Mouse (Mus musculus) lung, adult 2 months (tissue): ENCODE measurements at regions not wholly inside any gene's neighbourhood (a gene's known extent, or its start where the extent isn't known, plus 50 kb on each side); places are given as distances from the start of the nearest gene placed in this dataset.
A peak's percentile ranks its signal among the peaks of the same experiment; 100 is the strongest.

Experiments
- DNase-seq: peaks from one replicate; pipeline ENCODE4 v3.0.0; 2022
- H3K4me1 ChIP-seq: fragments of 200-500 bp; 2 replicates; pipeline ENCODE4 v1.6.1; 2011; ENCODE audit warnings: low read length; ENCODE audit not compliant: control insufficient read depth, insufficient read depth
- H3K4me3 ChIP-seq: fragments of 200-500 bp; replicated peaks from 2 replicates; pipeline ENCODE3; 2011; ENCODE audit warnings: low read depth, mild to moderate bottlenecking, control low read depth, low read length; ENCODE audit errors: extremely low read depth
- CTCF ChIP-seq: fragments of 200-500 bp; IDR thresholded peaks from 2 replicates; pipeline ENCODE4 v1.5.1; 2011; ENCODE audit warnings: mild to moderate bottlenecking, low read length, control low read depth; ENCODE audit not compliant: insufficient read depth
- POLR2A ChIP-seq: fragments of 200-500 bp; IDR thresholded peaks from 2 replicates; pipeline ENCODE4 v1.6.1; 2011; ENCODE audit warnings: low read depth, mild to moderate bottlenecking, control low read depth, low read length, borderline replicate concordance; ENCODE audit errors: extremely low read depth
- WGBS: fragments of 180-500 bp; shearing (Covaris S2); methylation state at CpG from one replicate; pipeline ENCODE4 v1.1.7; 2018; 5-methylcytosine and 5-hydroxymethylcytosine counted together

GRCm38 (mm10) chr6:98575227-98575626 lies 232.7 kb upstream of the Gm765 start:
- no peak for DNase-seq
- 77% methylated on average over 1 of the region's 1 CpGs for WGBS

GRCm38 (mm10) chr6:98555702-98556101 lies 213.1 kb upstream of the Gm765 start:
- 80% methylated on average over 1 of the region's 1 CpGs for WGBS
- H3K4me1 ChIP-seq: no peaks in the 10 kb centered on the region
- no peak for TF ChIP-seq CTCF
- H3K4me3 ChIP-seq: no peak overlapping the region
- no peak for DNase-seq

More at GRCm38 (mm10) chr6:98575227-98575626, 232.7 kb upstream of the Gm765 start:
- TF ChIP-seq CTCF: no peak
- no peak for TF ChIP-seq POLR2A
- no peaks in the 10 kb centered on the region for H3K4me1 ChIP-seq
- no peak overlapping the region for H3K4me3 ChIP-seq

- DNase-seq: no peak
- no peak for TF ChIP-seq CTCF
- no peak for TF ChIP-seq POLR2A
- Histone ChIP-seq H3K4me3 (no peak overlapping the region), H3K4me1 (no peaks in the 10 kb centered on the region)
- WGBS: 56% methylated on average over 1 of the region's 1 CpGs
Measured at GRCm38 (mm10) chr6:98553922-98554321, 211.4 kb upstream of the Gm765 start.

- no peak for DNase-seq
- H3K4me1 ChIP-seq: no peaks in the 10 kb centered on the region
- H3K4me3 ChIP-seq: no peak overlapping the region
- 85% methylated on average over 3 of the region's 3 CpGs for WGBS
- no peak for TF ChIP-seq POLR2A
- TF ChIP-seq CTCF: no peak
Measured at GRCm38 (mm10) chr6:98551781-98552180, 209.2 kb upstream of the Gm765 start.

GRCm38 (mm10) chr6:98526882-98527440 lies 184.4 kb upstream of the Gm765 start:
- WGBS: 74% methylated on average over 15 of the region's 15 CpGs

GRCm38 (mm10) chr6:98525286-98525685 lies 182.7 kb upstream of the Gm765 start:
- DNase-seq: peak; percentile 39
- Histone ChIP-seq H3K4me3 (no peak overlapping the region), H3K4me1 (no peaks in the 10 kb centered on the region)
- TF ChIP-seq POLR2A: no peak
- TF ChIP-seq CTCF: peak; percentile 61
- 7% methylated on average over 6 of the region's 6 CpGs for WGBS

More at GRCm38 (mm10) chr6:98526882-98527440, 184.4 kb upstream of the Gm765 start:
- DNase-seq: no peak
- Histone ChIP-seq H3K4me3 (no peak overlapping the region), H3K4me1 (no peaks in the 10 kb centered on the region)
- TF ChIP-seq POLR2A: no peak

GRCm38 (mm10) chr6:98524659-98525058 lies 182.1 kb upstream of the Gm765 start:
- WGBS: 26% methylated on average over 2 of the region's 2 CpGs
- no peak for DNase-seq
- no peaks in the 10 kb centered on the region for H3K4me1 ChIP-seq
- H3K4me3 ChIP-seq: no peak overlapping the region
- TF ChIP-seq CTCF (no peak), POLR2A (no peak)

GRCm38 (mm10) chr6:98521526-98521925 lies 179.0 kb upstream of the Gm765 start:
- TF ChIP-seq CTCF (no peak), POLR2A (no peak)
- DNase-seq: no peak
- WGBS: 81% methylated on average over 10 of the region's 10 CpGs
- Histone ChIP-seq H3K4me3 (no peak overlapping the region), H3K4me1 (no peaks in the 10 kb centered on the region)

GRCm38 (mm10) chr6:98514826-98515225 lies 172.3 kb upstream of the Gm765 start:
- H3K4me3 ChIP-seq: no peak overlapping the region
- WGBS: 67% methylated on average over 3 of the region's 3 CpGs
- TF ChIP-seq POLR2A (no peak), CTCF (no peak)

GRCm38 (mm10) chr6:98514376-98514775 lies 171.8 kb upstream of the Gm765 start:
- WGBS: 41% methylated on average over 7 of the region's 7 CpGs
- H3K4me1 ChIP-seq: no peaks in the 10 kb centered on the region; the same call in none of the 2 replicates
- H3K4me3 ChIP-seq: no peak overlapping the region
- no peak for DNase-seq
- TF ChIP-seq POLR2A (no peak), CTCF (no peak)

More at GRCm38 (mm10) chr6:98514826-98515225, 172.3 kb upstream of the Gm765 start:
- no peak for DNase-seq
- H3K4me1 ChIP-seq: no peaks in the 10 kb centered on the region; the same call in none of the 2 replicates
